Mouse (Mus musculus) urinary bladder, adult 18-20 months (tissue): ENCODE results near the gene Krt36.

ENCODE experiments used
- DNase-seq, 2 experiments: peaks; one replicate each; pipeline ENCODE4 v3.0.0; 2022; ENCODE audit warnings: low spot score in 2 of 2, mixed read lengths in 2 of 2

Krt36 gene

DNA sequence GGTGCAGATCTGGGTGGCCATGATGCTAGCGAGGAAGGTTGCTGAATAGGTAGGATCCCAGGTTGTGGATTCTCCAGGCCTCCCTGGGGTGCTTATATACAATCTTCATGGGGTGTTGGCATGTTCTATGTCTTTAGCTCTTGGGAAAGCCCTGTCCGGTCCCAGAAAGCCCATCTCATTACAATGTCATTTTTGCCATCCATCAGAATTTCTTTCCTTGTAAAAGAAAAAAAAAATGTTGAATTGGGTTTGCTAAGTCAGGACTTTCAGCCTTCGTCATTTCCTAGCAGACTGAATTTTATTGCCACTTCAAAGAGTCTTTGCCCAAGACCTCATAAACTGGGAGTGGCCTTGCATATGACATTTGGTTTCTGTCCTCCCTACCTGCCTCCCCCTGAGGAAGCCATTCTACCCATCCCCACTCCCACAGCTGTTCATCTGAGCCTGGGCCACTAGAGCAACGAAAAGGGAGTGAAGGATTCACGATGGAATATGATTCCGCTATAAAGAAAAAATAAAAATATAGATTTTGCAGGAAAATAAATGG, at the start of gene Krt36:
TSS of gene Krt36 (minus strand) at position 51 of the 547 bp plus-strand sequence.
- no peak for DNase-seq

DNA sequence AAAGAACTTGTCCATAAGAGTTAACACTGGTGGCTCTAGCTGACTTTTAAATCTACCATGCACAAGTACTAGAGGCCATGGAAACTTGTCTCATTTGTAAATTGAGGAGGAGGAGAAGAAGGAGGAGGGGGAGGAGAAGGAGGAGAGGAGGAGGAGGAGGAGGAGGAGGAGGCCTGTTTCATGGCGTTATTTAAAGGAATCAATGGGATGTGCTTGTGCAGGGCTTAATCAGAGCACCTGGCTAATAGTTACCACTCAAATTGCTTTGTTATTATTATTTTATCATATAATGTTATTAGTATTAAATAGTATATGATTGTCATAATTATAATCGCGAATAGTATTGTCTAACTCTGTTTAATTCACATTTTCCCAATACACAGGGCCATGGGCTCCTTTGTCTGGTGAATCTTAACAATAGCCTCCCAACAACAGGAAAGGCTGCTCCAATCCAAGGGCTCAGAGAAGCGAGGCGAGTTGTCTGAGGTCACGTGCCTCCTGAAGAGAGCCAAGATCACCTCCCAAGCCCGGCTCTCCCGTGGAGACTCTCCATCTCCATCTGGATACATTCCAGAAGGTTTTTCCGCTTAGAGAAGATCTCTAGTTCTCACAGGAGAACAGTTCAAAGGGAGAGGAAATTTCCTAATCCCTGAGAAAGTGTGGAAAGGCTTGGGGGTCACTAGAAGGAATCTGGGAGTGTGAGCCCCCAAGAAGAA, 43.3 kb upstream of the Krt36 start, which contains the start of gene Krt19:
TSS of gene Krt19 (minus strand) at position 51 of the 716 bp plus-strand sequence.
- no peak for DNase-seq

DNA sequence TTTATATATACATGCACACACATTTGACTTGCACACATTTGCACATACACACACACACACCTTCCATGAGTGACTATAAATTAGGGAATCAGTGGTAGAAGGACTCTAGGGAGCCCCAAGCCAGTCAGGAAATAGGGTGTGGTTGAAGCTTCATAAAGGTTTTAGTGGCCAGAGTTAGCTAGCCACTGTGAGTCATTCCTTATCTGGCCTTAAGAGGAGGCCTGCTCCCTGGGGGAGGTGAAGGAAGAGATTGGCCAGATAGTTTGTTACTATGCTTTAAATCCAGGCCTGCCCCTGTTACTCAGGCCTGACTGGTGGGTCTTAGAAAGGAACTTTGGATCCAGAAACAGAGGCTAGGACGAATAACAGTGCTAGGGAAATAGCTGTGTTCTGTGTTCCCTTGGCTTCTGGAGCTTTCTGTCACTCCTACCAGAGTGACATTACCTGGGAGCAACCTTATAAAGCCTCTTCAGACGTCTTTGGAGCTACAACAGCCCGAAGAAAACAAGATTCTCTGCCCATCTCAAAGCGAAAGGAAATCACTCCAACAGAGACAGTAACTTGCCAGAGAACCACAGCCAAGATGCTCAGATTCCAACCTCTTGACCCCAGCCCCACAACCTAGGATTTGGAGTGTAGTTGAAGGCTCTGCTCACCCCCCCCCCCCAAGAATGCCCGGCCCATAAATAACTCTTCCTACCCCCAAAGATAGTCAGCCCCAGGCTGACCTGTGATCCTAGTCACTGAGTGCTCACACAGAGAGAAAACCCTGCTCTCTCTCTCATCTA, 42.3 kb upstream of the Krt36 start:
- DNase-seq, result no peak

DNA sequence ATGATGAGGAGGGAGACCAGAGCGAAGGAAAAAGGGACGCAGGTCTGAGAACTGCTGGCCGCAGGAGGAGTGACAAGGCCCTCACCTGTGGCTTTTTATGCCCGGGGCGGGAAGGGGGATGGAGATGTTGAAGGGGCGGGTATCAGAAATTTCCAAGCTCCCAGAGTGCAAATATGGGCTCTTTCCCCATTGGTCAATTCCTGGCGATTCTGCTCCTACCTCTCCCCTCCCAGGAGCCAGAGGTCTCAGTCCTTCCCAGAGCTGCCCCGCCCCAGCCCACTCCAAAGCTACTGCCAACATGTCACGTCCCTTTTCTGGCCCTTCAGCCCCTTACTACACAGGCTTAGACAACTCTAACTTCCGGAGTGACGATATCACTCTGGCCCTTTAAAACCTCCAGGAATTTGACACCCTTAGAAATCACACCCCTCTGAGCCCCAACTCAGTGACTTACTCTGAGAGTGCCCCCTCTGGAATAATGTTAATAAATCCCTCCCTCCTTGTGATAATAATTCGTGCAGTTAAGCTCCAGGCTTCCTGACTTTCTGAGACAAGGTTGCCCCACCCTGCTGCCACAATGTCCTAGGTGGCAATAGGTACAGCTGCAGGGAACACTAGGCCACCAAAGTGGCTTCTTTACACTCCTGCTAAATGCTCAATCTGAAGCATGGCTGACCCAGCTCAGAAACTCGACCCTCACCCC, 40.6 kb upstream of the Krt36 start:
- peak; percentile 71 to 74 for DNase-seq

DNA sequence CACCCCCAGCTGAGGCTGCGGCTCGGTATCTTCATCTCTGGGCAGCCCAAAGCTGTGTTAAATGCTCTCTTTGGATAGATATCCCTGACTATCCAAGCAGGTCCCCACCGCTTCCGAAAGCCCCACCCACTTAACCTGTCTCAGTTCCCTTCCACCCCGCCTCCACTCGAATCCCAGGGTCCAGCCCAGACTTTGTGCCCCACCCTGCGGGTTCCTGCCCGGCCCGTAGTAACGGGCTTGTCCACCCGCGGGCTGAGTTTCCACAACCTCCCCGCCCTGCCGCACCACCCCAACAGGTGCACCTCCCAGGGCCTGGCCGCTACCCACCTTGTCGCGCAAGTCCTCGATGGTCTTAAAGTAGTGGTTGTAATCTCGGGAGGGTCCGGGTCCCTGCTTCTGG, 39.7 kb upstream of the Krt36 start:
- peak; percentile 67 to 73 for DNase-seq

DNA sequence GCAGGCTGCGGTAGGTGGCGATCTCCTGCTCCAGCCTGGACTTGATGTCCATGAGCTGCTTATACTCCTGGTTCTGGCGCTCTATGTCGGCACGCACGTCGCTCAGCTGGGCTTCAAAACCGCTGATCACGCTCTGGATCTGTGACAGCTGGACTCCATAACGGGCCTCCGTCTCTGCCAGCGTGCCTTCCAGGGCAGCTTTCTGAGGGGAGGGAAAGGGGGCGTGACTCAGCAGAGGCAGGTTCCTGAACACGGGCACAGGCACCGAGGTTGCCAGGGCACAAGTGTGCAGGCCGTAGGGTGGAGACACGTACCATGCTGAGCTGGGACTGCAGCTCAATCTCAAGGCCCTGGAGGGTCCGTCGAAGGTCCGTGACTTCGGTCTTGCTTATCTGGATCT, 35.5 kb upstream of the Krt36 start:
- no peak for DNase-seq

DNA sequence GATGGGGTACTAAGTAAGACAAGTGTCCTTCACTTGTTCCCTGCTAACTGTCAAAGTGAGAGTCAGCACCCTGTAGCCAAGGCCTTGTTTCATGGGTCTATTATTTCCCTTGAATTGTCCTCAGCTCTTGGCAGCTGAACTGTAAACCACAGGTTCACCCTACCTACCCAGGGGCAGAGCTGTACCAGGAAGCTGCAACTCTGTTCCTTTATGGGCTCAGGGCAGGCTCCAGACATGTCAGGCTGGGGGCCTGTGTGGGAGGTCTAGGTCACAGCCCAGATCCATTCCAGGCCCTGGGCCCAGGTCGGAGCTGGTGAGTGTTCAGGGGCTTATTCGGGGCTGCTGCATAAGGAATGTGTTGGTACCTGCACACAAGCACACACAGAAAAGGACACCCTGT, 34.0 kb upstream of the Krt36 start:
- DNase-seq, result peak in 1 of 2 experiments; percentile 31

DNA sequence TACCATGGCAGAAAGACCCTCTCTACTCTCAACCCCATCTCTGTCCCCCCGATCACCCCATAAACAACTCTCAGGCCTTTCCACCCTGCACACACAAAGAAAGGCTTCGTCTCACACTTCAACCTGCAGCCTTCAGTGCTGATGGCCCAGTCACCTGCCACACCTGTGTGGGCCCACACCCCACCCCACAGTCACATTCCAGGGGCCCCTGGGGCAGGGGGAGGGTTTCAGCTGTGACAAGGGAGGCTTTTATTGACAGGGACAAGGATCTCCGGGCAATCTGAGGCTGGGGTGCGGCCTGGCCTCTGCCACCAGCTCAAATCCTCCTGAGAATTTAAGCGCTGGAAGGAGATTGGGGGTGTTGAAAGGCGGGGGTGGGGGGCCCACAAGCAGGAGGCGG, 33.4 kb upstream of the Krt36 start:
- no peak for DNase-seq

DNA sequence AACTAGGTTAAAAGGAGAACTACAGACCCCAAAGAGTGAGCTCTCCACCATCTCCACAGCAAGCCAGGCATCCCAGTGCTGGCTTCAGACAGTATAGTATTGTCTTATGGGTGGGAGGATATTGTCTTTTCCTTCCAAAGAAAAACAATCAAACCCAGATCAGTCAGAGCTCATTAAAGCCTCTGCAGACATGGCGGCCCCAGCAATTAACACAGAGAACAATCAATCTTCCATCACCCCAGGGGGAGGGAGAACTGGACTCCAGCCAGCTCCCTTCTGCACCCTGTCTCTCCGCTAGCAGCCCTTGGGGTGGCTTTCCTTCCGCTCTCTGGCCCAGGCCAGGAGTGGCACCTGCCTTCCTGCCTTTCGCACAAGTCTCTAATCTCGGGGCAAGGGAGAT, 32.3 kb upstream of the Krt36 start:
- DNase-seq, result no peak

DNA sequence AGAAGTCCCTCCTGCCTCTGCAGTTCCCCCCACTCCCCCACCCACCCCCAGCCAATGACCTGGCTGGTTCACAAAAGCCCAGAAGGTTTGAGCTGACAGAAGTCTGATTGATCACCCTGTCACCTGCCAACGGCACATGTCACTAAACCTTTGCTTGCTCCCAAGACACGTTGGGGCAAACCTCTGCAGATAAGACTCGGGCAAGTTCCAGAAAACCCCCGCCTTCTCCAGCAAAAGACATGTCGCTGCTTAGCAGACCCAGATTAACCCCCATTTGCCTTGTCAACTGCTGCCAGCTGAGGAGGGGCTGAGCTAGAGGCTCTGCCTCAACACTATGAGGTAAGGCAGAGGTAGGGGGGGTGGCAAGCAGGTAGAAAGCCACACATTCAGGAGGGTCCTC, 31.1 kb upstream of the Krt36 start:
- peak; percentile 40 to 75 for DNase-seq

DNA sequence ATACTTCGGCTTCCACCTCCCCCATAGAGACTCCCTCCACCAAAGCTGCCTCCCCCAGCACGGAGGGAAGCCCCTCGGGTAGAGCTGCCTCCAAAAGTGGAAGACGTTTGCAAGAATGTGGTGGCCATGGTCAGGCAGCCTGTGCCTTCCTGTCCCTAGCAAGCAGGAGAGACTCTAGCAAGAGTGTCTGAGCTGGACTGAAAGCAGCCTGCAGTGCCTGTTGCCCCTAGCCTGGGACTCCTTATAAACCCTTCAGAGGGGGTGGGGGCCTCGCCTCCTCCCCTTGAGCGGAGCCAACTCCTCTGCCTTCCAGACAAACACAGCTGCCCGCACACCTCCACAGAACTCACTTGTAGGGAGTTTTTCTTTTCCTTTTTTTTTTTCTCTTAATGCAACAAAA, 30.3 kb upstream of the Krt36 start, which contains the start of gene Krt15:
TSS of gene Krt15 (minus strand) at position 198 of the 400 bp plus-strand sequence.
- DNase-seq, result peak in 1 of 2 experiments; percentile 51

DNA sequence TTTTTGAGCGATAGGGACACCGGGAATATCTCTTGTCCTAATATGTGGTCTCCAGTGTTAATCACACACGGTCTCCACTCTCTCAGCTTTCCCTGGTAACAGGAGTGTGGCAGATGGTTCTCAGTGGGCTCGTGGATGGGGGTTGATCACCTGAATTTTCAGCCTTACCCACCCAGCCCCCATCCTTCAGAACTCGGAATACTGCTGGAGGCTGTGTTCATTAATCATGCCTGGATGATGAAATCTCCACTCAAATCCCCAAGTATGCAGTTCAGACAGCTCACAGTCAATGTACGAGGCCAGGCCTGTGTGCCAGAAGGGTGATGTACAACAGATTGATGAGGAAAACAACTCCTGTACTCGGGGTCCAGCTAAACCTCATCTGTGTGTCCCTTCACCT, 19.5 kb upstream of the Krt36 start:
- no peak for DNase-seq

DNA sequence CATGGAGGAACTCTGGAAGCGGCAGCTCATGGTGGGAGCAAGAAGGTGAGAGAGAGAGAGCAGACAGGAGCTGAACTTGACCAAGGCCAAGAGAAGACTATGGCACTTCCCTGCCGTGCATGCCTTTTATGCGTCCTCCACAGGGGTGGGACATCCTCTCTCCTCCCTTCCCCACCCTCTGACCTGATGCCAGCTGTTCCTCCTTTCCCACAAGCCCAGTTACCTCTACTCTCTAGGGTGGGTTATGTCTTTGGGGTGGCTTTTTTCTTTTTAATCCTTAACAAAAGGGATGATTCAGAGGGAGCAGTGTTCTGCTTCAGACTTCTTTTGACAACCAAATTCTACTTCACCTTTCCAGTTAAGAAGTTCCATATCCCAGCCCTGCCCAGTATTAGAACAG, 16.0 kb upstream of the Krt36 start, which contains the start of gene Krt13:
TSS of gene Krt13 (minus strand) at position 101 of the 400 bp plus-strand sequence.
- DNase-seq, result no peak

DNA sequence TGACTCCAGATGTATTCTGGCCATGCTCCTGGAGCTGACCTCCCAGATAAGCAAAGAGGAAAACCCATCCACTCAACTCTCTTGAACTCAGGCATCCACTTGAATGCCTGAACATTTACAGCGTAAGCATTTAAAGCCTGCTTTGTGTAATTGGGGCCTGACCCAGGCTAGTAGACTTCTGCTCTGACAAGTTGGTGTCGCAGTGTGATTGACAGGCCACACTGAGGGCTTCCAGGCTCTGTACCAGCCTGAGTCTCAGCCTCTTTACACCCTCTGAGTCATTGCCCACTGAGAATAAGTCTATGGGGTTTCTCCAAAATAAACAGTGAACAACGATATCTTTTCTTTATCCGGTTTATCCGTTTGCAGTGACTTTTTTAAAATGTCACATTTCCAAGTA, 14.9 kb upstream of the Krt36 start:
- DNase-seq, result no peak

DNA sequence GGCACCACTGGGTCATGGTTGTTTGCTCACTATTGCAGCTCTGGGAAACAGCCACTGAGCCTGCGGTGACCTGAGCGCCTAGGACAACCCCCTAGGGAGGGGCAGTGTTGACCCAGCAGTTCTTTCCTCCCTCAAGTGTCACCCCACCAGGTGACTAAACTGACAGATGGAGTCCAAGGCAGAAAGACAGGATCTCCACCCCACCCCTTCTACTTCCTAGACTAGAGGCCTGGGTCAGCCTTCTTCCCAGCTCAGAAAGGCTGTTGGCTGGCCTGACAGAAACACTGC, 8.3 kb upstream of the Krt36 start:
- peak in 1 of 2 experiments; percentile 74 for DNase-seq

DNA sequence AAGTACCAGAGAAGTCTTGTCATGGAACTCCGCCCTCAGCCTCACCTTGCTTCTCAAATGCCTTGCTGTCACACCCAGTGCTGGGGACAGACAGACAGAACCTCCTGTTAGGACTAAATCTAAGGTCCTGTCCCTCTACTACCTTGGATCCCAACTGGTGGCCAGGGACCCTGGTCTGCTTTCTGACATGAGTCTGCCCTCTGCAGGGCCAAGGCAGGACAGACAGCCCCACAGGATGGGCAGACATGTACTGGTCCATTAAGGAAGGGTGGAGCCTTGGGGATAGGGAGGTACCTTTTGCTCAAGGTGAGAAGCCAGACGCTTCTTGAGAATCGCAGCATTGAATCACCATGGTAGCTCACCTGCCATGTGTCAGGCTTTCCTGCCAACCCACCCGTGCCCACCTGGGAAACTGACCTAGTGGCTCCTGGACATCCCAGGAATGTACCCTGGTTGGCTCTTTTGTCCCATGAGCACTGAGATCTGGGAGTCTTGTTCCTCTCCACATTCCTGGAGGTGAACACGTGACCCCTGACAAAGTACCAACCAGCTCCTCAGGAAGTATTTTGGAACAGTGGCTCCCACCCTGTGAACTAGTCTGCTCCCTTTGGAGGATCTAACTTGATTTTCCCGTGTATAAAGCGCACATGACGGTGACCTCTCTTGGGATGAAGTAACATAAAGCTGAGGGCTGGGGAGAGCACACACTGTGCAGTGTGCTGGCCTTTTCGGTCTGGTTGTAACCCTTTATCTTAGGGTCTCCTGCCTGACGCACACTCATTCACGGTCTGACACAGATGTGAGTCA, 7.7 kb upstream of the Krt36 start:
- no peak for DNase-seq

DNA sequence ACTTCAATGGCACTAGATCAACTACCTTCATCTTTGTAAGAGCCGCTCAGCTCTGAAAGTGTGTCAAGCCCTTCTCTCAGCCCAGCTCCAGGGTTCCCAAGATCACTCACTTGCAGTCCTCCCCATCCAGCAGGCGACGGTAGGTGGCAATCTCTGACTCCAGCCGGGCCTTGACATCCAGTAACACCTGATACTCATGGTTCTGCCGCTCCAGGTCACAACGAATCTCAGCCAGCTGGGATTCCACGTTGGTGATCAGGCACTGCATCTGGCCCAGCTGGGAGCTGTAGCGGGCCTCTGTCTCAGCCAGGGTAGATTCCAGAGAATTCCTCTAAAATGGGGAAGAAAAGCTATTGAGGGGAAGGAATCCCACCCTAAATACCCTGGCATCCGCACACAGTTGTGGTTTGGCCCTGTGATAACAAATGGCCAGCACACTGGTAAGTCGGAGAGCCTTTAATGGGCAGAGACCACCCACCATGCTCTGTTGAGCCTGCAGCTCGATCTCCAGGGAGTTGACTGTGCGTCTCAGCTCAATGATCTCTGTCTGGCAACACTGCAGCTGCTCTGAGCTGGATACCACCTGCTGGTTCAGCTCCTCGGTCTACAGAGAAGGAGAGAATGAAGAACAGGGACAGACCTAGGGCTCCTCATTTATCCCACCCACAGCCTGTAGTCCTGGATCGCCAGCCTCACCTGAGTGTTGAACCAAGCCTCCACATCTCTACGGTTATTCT, 2.6 kb downstream of the Krt36 start:
- DNase-seq, result no peak

DNA sequence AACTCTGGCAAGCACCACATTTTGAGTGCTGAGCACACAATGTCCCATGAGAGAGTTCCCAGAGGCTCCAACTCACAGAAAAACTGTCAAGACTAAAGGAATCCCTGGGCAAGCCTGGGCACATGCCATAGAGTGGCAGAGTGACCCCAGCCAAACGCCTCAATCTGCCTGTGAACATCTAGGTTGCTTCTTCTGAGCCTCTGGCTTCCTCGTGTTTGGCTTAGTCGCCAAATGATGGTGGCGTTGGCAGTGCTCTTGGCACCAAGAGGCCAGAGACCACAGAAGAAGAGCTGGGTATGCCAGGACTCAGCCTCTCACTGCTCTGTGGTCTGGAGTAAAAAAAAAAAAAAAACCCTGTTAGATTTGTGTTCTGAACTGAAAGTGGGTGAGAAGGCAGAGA, 5.0 kb downstream of the Krt36 start:
- no peak for DNase-seq

DNA sequence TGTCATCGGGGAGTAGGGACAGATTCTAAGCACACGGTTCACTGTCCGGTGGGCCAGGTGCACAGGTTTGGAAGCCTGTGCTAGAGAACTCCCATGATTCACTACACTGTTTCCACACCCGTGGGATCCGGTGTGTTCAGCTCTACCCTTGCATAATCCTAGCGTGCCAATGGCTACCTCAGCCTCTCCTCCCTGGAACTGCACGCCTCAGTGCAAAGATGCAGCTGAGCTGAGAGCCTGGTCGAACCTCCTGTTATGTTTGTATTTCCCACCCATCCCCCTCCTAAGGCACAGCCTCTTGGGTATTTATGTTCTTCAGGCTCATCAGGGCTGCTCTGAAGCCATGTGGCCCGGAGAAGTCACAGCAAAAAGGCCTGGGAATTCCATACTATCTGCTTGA, 7.6 kb downstream of the Krt36 start:
- no peak for DNase-seq

DNA sequence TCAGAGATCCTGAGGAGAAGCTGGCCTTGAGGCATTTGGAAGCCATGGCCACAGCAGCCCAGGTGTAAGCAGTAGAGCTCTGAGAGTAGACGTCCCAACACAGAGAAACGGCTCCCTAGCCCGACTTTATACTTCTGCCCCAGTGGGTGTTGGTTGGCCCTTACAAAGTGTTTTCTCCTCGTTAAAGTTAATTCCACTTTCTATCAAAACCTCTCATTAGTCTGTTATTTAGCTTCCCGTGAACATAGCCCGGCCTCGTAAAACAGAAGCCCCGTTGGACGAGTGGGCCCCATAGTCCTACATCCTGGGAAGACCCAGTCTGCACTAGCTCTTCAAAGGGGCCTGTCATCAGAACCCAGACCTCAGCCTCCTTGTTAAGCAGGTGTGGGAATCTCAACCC, 9.3 kb downstream of the Krt36 start, which contains the start of gene Krt35:
TSS of gene Krt35 (minus strand) at position 101 of the 400 bp plus-strand sequence.
- DNase-seq, result no peak
